Mouse (Mus musculus): ENCODE measurements around the gene Pcyt2. TPM values are rescaled to one million over a fixed set of nuclear protein-coding genes. Genes with fewer than 3 reads are reported as not detected.

The Pcyt2 gene
- polyA plus RNA-seq (2014; fragmentation: Nextera tagmentation; extraction: Ambion mirVana), result 72.0 and 73.2 TPM in 2 replicates

DNA sequence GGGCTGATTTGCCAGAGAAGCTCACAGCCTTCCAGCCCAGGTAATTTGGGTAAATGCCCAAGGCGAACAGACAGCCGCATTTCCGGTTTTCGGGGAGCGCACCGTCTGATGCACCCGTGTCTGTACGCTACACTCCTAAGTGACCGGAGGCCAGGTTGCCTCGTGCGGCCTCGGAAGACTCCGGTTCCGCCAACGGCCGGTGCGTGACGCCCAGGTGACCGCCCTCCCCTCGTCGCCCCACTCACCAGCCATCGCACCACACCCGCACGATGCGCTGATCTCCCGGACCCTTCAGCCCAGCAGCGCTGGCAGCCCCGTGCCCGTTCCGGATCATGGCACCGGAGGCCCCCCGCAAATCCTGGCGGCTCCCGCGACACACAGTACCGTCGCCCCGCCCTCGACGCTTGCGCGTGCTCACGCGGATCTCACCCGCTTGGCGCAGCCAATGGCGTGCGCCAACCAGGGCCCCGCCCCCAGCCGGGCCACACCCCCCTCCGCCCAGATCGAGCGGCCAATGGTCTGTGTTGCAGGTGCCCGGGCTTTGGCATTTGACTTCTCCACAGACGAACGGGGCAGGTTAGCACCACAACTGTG lies at the start of gene Pcyt2:
Pcyt2 (minus strand) TSS at position 418 of the 594 bp plus-strand sequence.
- ATAC-seq (ENCODE audit: insufficient number of reproducible peaks, insufficient read depth, low FRiP score, low read depth), result peak; percentile 90
- peak within 1 kb of the TSS; percentile 89 for H3K4me2 ChIP-seq (ENCODE audit: low read length)
- H3K4me1 ChIP-seq (ENCODE audit: control insufficient read depth in 2 of 2, insufficient read depth in 2 of 2, low read length in 2 of 2), result peaks cover 8 to 9% of the 10 kb centered on the region in 2 experiments
- H3K9me3 ChIP-seq (ENCODE audit: control insufficient read depth, low read length), result no peaks in the 10 kb centered on the region
- peak within 1 kb of the TSS; percentile 25 to 70; a peak in 1 of 4 replicates for H3K27ac ChIP-seq (replicated peaks in 1 of 2; ENCODE audit: control insufficient read depth in 1 of 2, insufficient read depth in 1 of 2, low read depth in 2 of 2, low read length in 2 of 2)
- peak within 1 kb of the TSS; percentile 73 to 76 for H3K4me3 ChIP-seq (ENCODE audit: control insufficient read depth in 1 of 2, insufficient read depth in 1 of 2, low read depth in 1 of 2, low read length in 2 of 2)
- 1% methylated on average over 56 of the region's 56 CpGs for WGBS
- peak within 1 kb of the TSS; percentile 87 for H3K9ac ChIP-seq (ENCODE audit: low read length)
- H3K27me3 ChIP-seq (ENCODE audit: control insufficient read depth, insufficient read depth, low read length), result no peaks in the 10 kb centered on the region
- H3K36me3 ChIP-seq (ENCODE audit: control insufficient read depth, insufficient read depth, low read length), result peaks cover 66% of the 10 kb centered on the region

DNA sequence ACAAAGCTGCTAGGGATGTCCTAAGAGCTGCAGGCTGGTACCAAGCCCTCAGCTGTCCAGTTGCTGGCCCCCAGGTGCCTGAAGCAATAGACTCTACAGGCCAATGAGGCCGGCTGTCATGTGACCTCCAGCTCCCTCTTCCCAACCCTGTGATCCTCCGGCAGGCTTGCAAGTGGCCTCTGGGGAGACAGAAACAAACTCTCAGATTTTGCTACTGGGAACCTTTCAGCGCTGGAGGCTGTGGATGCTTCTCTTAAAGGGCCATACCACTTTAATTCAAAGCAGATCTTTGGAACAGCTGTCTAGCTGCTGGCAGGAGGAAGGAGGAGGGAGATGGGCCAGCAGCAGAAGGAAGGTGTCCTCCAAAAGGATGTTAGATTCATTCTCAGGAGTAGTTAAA lies 48.9 kb upstream of the Pcyt2 start:
- no peaks in the 10 kb centered on the region for H3K9me3 ChIP-seq (ENCODE audit: control insufficient read depth, low read length)
- peaks cover 9 to 14% of the 10 kb centered on the region in 2 experiments for H3K4me1 ChIP-seq (ENCODE audit: control insufficient read depth in 2 of 2, insufficient read depth in 2 of 2, low read length in 2 of 2)
- no peak overlapping the region for H3K4me3 ChIP-seq (ENCODE audit: control insufficient read depth in 1 of 2, insufficient read depth in 1 of 2, low read depth in 1 of 2, low read length in 2 of 2)
- H3K27me3 ChIP-seq (ENCODE audit: control insufficient read depth, insufficient read depth, low read length), result peaks cover 19% of the 10 kb centered on the region
- no peak overlapping the region for H3K4me2 ChIP-seq (ENCODE audit: low read length)
- 7% methylated on average over 3 of the region's 3 CpGs for WGBS
- H3K27ac ChIP-seq (replicated peaks in 1 of 2; ENCODE audit: control insufficient read depth in 1 of 2, insufficient read depth in 1 of 2, low read depth in 2 of 2, low read length in 2 of 2), result no peak overlapping the region
- ATAC-seq (ENCODE audit: insufficient number of reproducible peaks, insufficient read depth, low FRiP score, low read depth), result peak; percentile 31; the same call in 1 of the 2 replicates
- 0 out of 2 replicates have a peak overlapping the region, but pooled peaks have one; percentile 11 for H3K9ac ChIP-seq (ENCODE audit: low read length)
- H3K36me3 ChIP-seq (ENCODE audit: control insufficient read depth, insufficient read depth, low read length), result no peaks in the 10 kb centered on the region

DNA sequence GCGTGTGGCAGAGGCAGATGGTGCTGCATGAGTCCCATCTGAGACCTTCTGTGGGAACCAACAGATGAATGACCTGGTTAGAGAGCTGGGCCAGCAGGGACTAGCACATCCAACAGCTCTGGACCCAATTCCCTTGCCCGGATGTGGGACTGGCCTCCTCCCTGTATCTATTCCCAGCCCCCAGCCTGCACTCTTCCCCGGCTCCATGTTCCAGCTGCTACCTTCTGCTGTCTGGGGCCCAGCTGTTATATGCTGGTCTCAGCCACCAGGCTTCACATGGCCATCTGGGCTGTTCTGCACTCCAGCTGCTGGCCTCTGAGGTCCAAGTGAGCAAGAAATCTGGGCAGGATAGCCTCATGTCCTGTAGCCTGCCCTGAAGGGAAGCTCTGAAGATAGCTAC lies 47.7 kb upstream of the Pcyt2 start:
- no peak for ATAC-seq (ENCODE audit: insufficient number of reproducible peaks, insufficient read depth, low FRiP score, low read depth)
- Histone ChIP-seq H3K9ac (ENCODE audit: low read length) (no peak overlapping the region), H3K4me3 (ENCODE audit: control insufficient read depth in 1 of 2, insufficient read depth in 1 of 2, low read depth in 1 of 2, low read length in 2 of 2) (no peak overlapping the region), H3K27me3 (ENCODE audit: control insufficient read depth, insufficient read depth, low read length) (peaks cover 31% of the 10 kb centered on the region), H3K4me1 (ENCODE audit: control insufficient read depth in 2 of 2, insufficient read depth in 2 of 2, low read length in 2 of 2) (peaks cover 9 to 23% of the 10 kb centered on the region in 2 experiments), H3K27ac (replicated peaks in 1 of 2; ENCODE audit: control insufficient read depth in 1 of 2, insufficient read depth in 1 of 2, low read depth in 2 of 2, low read length in 2 of 2) (no peak overlapping the region), H3K36me3 (ENCODE audit: control insufficient read depth, insufficient read depth, low read length) (no peaks in the 10 kb centered on the region), H3K9me3 (ENCODE audit: control insufficient read depth, low read length) (no peaks in the 10 kb centered on the region), H3K4me2 (ENCODE audit: low read length) (no peak overlapping the region)
- WGBS, result 76% methylated on average over 3 of the region's 3 CpGs

DNA sequence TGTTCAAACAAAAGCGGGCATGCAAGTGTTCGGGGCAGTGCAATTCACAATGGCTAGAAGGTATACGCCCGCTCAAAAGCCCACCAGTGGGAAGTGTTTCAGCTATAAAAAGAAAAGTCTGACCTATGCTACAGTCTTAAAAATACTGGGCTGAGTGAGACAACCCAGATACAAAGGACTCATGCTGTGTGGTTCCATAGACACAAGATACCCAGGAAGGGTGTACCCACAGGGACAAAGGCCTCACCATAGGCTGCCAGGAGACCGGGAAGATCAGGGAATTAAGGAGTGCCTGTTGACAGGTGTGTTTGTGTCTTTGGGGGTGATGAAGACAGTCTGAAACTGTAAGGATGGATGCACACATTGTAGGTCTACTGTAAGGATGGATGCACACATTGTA lies 46.0 kb upstream of the Pcyt2 start:
- peaks cover 48% of the 10 kb centered on the region for H3K27me3 ChIP-seq (ENCODE audit: control insufficient read depth, insufficient read depth, low read length)
- 92% methylated on average over 5 of the region's 5 CpGs for WGBS
- no peak for ATAC-seq (ENCODE audit: insufficient number of reproducible peaks, insufficient read depth, low FRiP score, low read depth)

DNA sequence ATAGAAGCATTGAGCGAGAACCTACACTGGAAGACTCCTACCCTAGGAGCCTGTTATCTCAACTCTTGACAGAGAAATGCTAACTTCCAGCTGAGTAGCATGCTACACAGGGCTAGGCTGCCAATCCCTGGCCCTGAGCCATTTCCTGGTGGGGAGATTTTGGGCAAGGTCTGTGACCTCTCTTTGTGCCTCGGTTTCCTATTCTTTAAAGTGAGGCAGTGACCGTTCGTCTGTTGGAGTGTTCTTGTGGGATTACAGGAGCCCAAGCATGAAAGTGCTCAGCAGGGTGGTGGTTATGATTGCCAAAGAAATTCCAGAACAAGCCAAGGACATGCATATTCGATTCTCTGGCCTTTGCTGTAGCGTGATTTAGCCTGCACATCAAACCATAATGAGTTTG lies 45.0 kb upstream of the Pcyt2 start:
- peaks cover 57% of the 10 kb centered on the region for H3K27me3 ChIP-seq (ENCODE audit: control insufficient read depth, insufficient read depth, low read length)
- H3K27ac ChIP-seq (replicated peaks in 1 of 2; ENCODE audit: control insufficient read depth in 1 of 2, insufficient read depth in 1 of 2, low read depth in 2 of 2, low read length in 2 of 2), result no peak overlapping the region
- H3K9me3 ChIP-seq (ENCODE audit: control insufficient read depth, low read length), result no peaks in the 10 kb centered on the region
- no peak for ATAC-seq (ENCODE audit: insufficient number of reproducible peaks, insufficient read depth, low FRiP score, low read depth)
- H3K36me3 ChIP-seq (ENCODE audit: control insufficient read depth, insufficient read depth, low read length), result no peaks in the 10 kb centered on the region
- H3K4me1 ChIP-seq (ENCODE audit: control insufficient read depth in 2 of 2, insufficient read depth in 2 of 2, low read length in 2 of 2), result peaks cover 16 to 36% of the 10 kb centered on the region in 2 experiments
- no peak overlapping the region for H3K9ac ChIP-seq (ENCODE audit: low read length)
- H3K4me3 ChIP-seq (ENCODE audit: control insufficient read depth in 1 of 2, insufficient read depth in 1 of 2, low read depth in 1 of 2, low read length in 2 of 2), result no peak overlapping the region
- WGBS, result 50% methylated on average over 6 of the region's 6 CpGs
- H3K4me2 ChIP-seq (ENCODE audit: low read length), result no peak overlapping the region

More for the DNA sequence above, 46.0 kb upstream of the Pcyt2 start:
- Histone ChIP-seq H3K4me3 (ENCODE audit: control insufficient read depth in 1 of 2, insufficient read depth in 1 of 2, low read depth in 1 of 2, low read length in 2 of 2) (no peak overlapping the region), H3K4me2 (ENCODE audit: low read length) (no peak overlapping the region), H3K27ac (replicated peaks in 1 of 2; ENCODE audit: control insufficient read depth in 1 of 2, insufficient read depth in 1 of 2, low read depth in 2 of 2, low read length in 2 of 2) (no peak overlapping the region), H3K4me1 (ENCODE audit: control insufficient read depth in 2 of 2, insufficient read depth in 2 of 2, low read length in 2 of 2) (peaks cover 16 to 36% of the 10 kb centered on the region in 2 experiments), H3K9ac (ENCODE audit: low read length) (no peak overlapping the region), H3K36me3 (ENCODE audit: control insufficient read depth, insufficient read depth, low read length) (no peaks in the 10 kb centered on the region), H3K9me3 (ENCODE audit: control insufficient read depth, low read length) (no peaks in the 10 kb centered on the region)

DNA sequence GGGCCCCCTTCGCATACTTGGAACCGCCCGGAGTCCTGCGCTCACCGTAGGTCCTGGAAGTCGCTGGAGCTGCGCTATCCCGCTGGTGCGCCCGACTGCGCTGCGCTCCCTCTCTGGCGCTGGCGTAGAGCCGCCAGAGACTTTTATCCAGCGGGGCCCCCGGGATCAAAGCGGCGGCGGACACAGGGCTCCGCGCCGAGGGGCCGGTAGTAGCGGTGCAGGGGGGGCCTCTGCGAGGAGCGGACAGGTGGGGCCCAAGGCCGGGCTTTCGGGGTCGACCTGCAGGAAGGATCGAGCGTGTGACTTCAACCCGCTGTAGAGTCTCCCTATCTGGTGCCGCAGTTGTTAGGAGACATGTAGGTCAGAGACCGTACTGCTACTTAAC lies 43.3 kb upstream of the Pcyt2 start, which contains the start of gene Notum:
Notum (minus strand) TSS at position 100 of the 385 bp plus-strand sequence.
- H3K27ac ChIP-seq (replicated peaks in 1 of 2; ENCODE audit: control insufficient read depth in 1 of 2, insufficient read depth in 1 of 2, low read depth in 2 of 2, low read length in 2 of 2), result no peak within 1 kb of the TSS
- no peak for ATAC-seq (ENCODE audit: insufficient number of reproducible peaks, insufficient read depth, low FRiP score, low read depth)
- H3K9me3 ChIP-seq (ENCODE audit: control insufficient read depth, low read length), result no peaks in the 10 kb centered on the region
- no peaks in the 10 kb centered on the region for H3K36me3 ChIP-seq (ENCODE audit: control insufficient read depth, insufficient read depth, low read length)
- H3K4me1 ChIP-seq (ENCODE audit: control insufficient read depth in 2 of 2, insufficient read depth in 2 of 2, low read length in 2 of 2), result peaks cover 7 to 28% of the 10 kb centered on the region in 2 experiments
- H3K9ac ChIP-seq (ENCODE audit: low read length), result peak within 1 kb of the TSS; percentile 57
- WGBS, result 0% methylated on average over 35 of the region's 35 CpGs
- peaks cover 70% of the 10 kb centered on the region for H3K27me3 ChIP-seq (ENCODE audit: control insufficient read depth, insufficient read depth, low read length)
- peak within 1 kb of the TSS; percentile 43 to 45 for H3K4me3 ChIP-seq (ENCODE audit: control insufficient read depth in 1 of 2, insufficient read depth in 1 of 2, low read depth in 1 of 2, low read length in 2 of 2)
- H3K4me2 ChIP-seq (ENCODE audit: low read length), result peak within 1 kb of the TSS; percentile 82

DNA sequence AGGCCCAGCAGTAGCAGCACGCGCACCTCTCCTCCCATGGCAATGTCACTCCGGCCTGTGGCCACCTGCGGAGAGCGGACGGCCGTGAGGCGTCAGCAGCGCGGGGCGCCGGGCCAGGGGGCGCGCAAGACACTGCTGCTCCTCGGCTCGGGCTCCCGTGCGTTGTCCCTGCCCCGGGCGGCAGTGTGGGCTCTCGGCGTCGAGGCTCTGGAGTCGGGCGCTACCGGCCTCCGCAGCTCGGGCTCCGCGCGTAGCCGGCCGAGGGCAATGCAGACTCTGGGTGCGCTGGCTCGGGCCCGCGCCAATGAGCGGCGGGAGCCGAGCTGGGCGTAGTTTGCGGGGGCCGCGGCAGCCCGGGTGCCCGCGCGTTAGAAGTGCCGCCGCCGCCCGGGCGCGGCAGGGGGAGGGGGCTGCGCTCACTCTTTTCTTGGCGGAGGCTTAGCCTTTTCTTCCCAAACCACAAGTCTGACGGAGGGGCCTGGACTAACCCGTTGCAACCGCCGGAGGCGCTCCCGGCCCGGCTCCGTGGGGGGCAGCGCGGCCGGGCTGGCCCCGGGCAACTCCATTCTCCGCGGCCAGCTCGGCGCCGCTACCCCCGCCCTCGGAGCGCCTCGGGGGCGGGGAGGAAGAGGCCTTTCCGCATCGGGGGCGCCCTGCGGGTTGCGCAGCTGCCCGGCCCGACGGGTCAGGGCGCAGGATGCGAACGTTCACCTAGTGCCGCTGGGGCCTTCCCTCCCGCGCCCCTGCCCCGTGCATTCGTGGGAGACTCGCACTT lies 42.8 kb upstream of the Pcyt2 start:
- Histone ChIP-seq H3K27ac (replicated peaks in 1 of 2; ENCODE audit: control insufficient read depth in 1 of 2, insufficient read depth in 1 of 2, low read depth in 2 of 2, low read length in 2 of 2) (no peak overlapping the region), H3K4me3 (ENCODE audit: control insufficient read depth in 1 of 2, insufficient read depth in 1 of 2, low read depth in 1 of 2, low read length in 2 of 2) (peak overlapping the region; percentile 43 to 45), H3K4me2 (ENCODE audit: low read length) (peak overlapping the region; percentile 82), H3K9ac (ENCODE audit: low read length) (peak overlapping the region; percentile 57), H3K4me1 (ENCODE audit: control insufficient read depth in 2 of 2, insufficient read depth in 2 of 2, low read length in 2 of 2) (peaks cover 7 to 28% of the 10 kb centered on the region in 2 experiments), H3K9me3 (ENCODE audit: control insufficient read depth, low read length) (no peaks in the 10 kb centered on the region), H3K36me3 (ENCODE audit: control insufficient read depth, insufficient read depth, low read length) (no peaks in the 10 kb centered on the region), H3K27me3 (ENCODE audit: control insufficient read depth, insufficient read depth, low read length) (peaks cover 70% of the 10 kb centered on the region)
- under 1% methylated on average over 87 of the region's 95 CpGs for WGBS
- no peak for ATAC-seq (ENCODE audit: insufficient number of reproducible peaks, insufficient read depth, low FRiP score, low read depth)

Measured in heart, embryonic 14.5 days (tissue).